Comparison of ENCODE assay signal across 7 mouse cellular contexts in genomic region chr10:76902588-76902987, GRCm38 (mm10). TPM values are rescaled to one million over a fixed set of nuclear protein-coding genes. Genes with fewer than 3 reads are reported as not detected.
DNase-seq lines count a peak whose midpoint lies in the region; ATAC-seq and TF ChIP-seq lines count a peak whose summit lies in the region.

No protein-coding gene starts in this region.

- DNase-seq in NIH3T3 (ENCODE audit: low read depth) = peak; percentile 95
- DNase-seq in adrenal gland, postnatal 36 days = peak; percentile 66 to 70
- DNase-seq in midbrain, embryonic 10.5 days (ENCODE audit: low spot score) = peak; percentile 29
- no peak for DNase-seq in left cerebral cortex, adult 2 months (ENCODE audit: extremely low spot score in 1 of 2, low spot score in 2 of 2)

- ATAC-seq in forebrain, embryonic 16.5 days = peak; percentile 72
- peak; percentile 57 for ATAC-seq in intestine, embryonic 15.5 days
- no peak for ATAC-seq in activated CD4-positive, CD25-positive, alpha-beta regulatory T cell, adult 4 months

- no peak overlapping the region for H3K4me3 ChIP-seq in forebrain, embryonic 16.5 days (replicated peaks; ENCODE audit: low read length)
- H3K4me3 ChIP-seq in intestine, embryonic 15.5 days (replicated peaks) = no peak overlapping the region
- H3K4me3 ChIP-seq in midbrain, embryonic 10.5 days = no peak overlapping the region
- no peak overlapping the region for H3K4me3 ChIP-seq in left cerebral cortex, adult 2 months

- no peak overlapping the region for H3K27ac ChIP-seq in forebrain, embryonic 16.5 days (ENCODE audit: low read length)
- H3K27ac ChIP-seq in intestine, embryonic 15.5 days = 0 out of 2 replicates have a peak overlapping the region, but pooled peaks have one; percentile 77
- H3K27ac ChIP-seq in midbrain, embryonic 10.5 days (replicated peaks) = peak overlapping the region; percentile 76
- H3K27ac ChIP-seq in left cerebral cortex, adult 2 months = no peak overlapping the region

- TF ChIP-seq CTCF in left cerebral cortex, adult 2 months (IDR thresholded peaks at IDR 0.05) = no peak

- no peak overlapping the region for H3K4me2 ChIP-seq in forebrain, embryonic 16.5 days (ENCODE audit: low read length)
- no peak overlapping the region for H3K4me2 ChIP-seq in intestine, embryonic 15.5 days (replicated peaks)

- intact Hi-C loops in left cerebral cortex, adult 2 months (cut with DNase I) = no loop called here

- no peaks in the 10 kb centered on the region for H3K36me3 ChIP-seq in forebrain, embryonic 16.5 days (ENCODE audit: control insufficient read depth, insufficient read depth)
- H3K36me3 ChIP-seq in intestine, embryonic 15.5 days = no peaks in the 10 kb centered on the region
- 0 out of 2 replicates have a peak, but pooled peaks cover under 1% of the 10 kb centered on the region for H3K36me3 ChIP-seq in midbrain, embryonic 10.5 days

- H3K9me3 ChIP-seq in forebrain, embryonic 16.5 days (ENCODE audit: control insufficient read depth, low read length) = no peaks in the 10 kb centered on the region
- no peaks in the 10 kb centered on the region for H3K9me3 ChIP-seq in intestine, embryonic 15.5 days
- no peaks in the 10 kb centered on the region for H3K9me3 ChIP-seq in midbrain, embryonic 10.5 days (replicated peaks)

- H3K9ac ChIP-seq in forebrain, embryonic 16.5 days (replicated peaks; ENCODE audit: low read depth, low read length) = no peak overlapping the region
- no peak overlapping the region for H3K9ac ChIP-seq in intestine, embryonic 15.5 days

- H3K27me3 ChIP-seq in forebrain, embryonic 16.5 days (replicated peaks; ENCODE audit: control insufficient read depth, insufficient read depth, low read length) = no peaks in the 10 kb centered on the region
- H3K27me3 ChIP-seq in intestine, embryonic 15.5 days (replicated peaks) = no peaks in the 10 kb centered on the region
- H3K27me3 ChIP-seq in midbrain, embryonic 10.5 days (ENCODE audit: low read depth, poor library complexity, severe bottlenecking) = no peaks in the 10 kb centered on the region

- H3K4me1 ChIP-seq in forebrain, embryonic 16.5 days (replicated peaks; ENCODE audit: control insufficient read depth, insufficient read depth, low read length) = peaks cover 8% of the 10 kb centered on the region
- H3K4me1 ChIP-seq in intestine, embryonic 15.5 days (replicated peaks) = peaks cover 27% of the 10 kb centered on the region
- peaks cover 24% of the 10 kb centered on the region for H3K4me1 ChIP-seq in midbrain, embryonic 10.5 days

- 12% methylated on average over 6 of the region's 6 CpGs for WGBS in forebrain, embryonic 16.5 days
- WGBS in intestine, embryonic 15.5 days = 15% methylated on average over 6 of the region's 6 CpGs
- WGBS in midbrain, embryonic 10.5 days = 29% methylated on average over 6 of the region's 6 CpGs

RNA-seq across cellular contexts. Expression of gene Pcbp3, which starts 59.1 kb away (rescaled TPM):
- 10 to 100 TPM; 22.9 to 32.9 TPM for total RNA-seq in adrenal gland, postnatal 36 days (2021)
- polyA plus RNA-seq in forebrain, embryonic 16.5 days (2015; fragmentation: Nextera tagmentation; extraction: Ambion mirVana) = 58.9 and 64.2 TPM in 2 replicates
- polyA plus RNA-seq in intestine, embryonic 15.5 days (2015; fragmentation: Nextera tagmentation; extraction: Ambion mirVana) = 43.5 and 44.1 TPM in 2 replicates
- polyA plus RNA-seq in midbrain, embryonic 10.5 days (2016; fragmentation: Nextera tagmentation; extraction: Ambion mirVana) = 83.1 and 85.4 TPM in 2 replicates
- 1 to 10 TPM; 3.7 to 8.2 TPM for polyA plus RNA-seq in activated CD4-positive, CD25-positive, alpha-beta regulatory T cell, adult 4 months (2017; shearing (Covaris generic))
- total RNA-seq in left cerebral cortex, adult 2 months (2021) = 10 to 100 TPM; 60.8 to 62.2 TPM

Comparison
In these comparisons a context has a peak if more than half of its experiments do, and no peak if none do; other contexts are left out.
1. DNase-seq: peak in NIH3T3 (single experiment), adrenal gland, postnatal 36 days (2 of 2) and midbrain, embryonic 10.5 days (single experiment); none in left cerebral cortex, adult 2 months (0 of 2).
2. H3K27ac ChIP-seq: peak in intestine, embryonic 15.5 days (single experiment) and midbrain, embryonic 10.5 days (single experiment); none in forebrain, embryonic 16.5 days (single experiment) and left cerebral cortex, adult 2 months (single experiment).